Mouse (Mus musculus) MEL (cell line): Measurements from ENCODE around the gene Ocln. TPM values are rescaled to one million over a fixed set of nuclear protein-coding genes. Genes with fewer than 3 reads are reported as not detected.
A peak's percentile ranks its signal among the peaks of the same experiment; 100 is the strongest.
"Not testable (repeated sequence)": the region's sequence is repeated elsewhere in the genome, so short reads cannot be mapped to it uniquely, and the experiment has no call there.

ENCODE experiments used
- DNase-seq: peaks from one replicate; pipeline ENCODE4 v3.0.0; 2011; ENCODE audit warnings: low read depth, low spot score
- H3K27ac ChIP-seq: 2 replicates; pipeline ENCODE4 v1.5.1; 2012; ENCODE audit warnings: low read depth, mild to moderate bottlenecking, control low read depth, low read length, moderate library complexity; ENCODE audit not compliant: control insufficient read depth
- H3K27me3 ChIP-seq, 2 experiments: fragments of 150-350 bp in 1 of 2; sonication (generic) in 1 of 2; 2 replicates each; pipeline ENCODE4 v1.6.1; 2012; ENCODE audit warnings: low read length in 2 of 2, mild to moderate bottlenecking in 2 of 2, improper control_type of control experiment in 1 of 2, moderate library complexity in 1 of 2; ENCODE audit not compliant: insufficient read depth in 2 of 2, control insufficient read depth in 1 of 2
- H3K36me3 ChIP-seq, 2 experiments: 2 replicates each; pipeline ENCODE4 v1.6.1; 2012 to 2014; ENCODE audit warnings: low read length in 2 of 2, improper control_type of control experiment in 1 of 2, inconsistent platforms in 1 of 2, mild to moderate bottlenecking in 1 of 2; ENCODE audit not compliant: insufficient read depth in 2 of 2, control insufficient read depth in 1 of 2
- H3K4me1 ChIP-seq, 2 experiments: fragments of 150-350 bp in 1 of 2; sonication (generic) in 1 of 2; 2 replicates each; pipeline ENCODE4 v1.6.1; 2012; ENCODE audit warnings: low read length in 2 of 2, improper control_type of control experiment in 1 of 2, mild to moderate bottlenecking in 1 of 2; ENCODE audit not compliant: insufficient read depth in 2 of 2, control insufficient read depth in 1 of 2
- H3K4me3 ChIP-seq, 2 experiments: fragments of 150-350 bp in 1 of 2; sonication (generic) in 1 of 2; 2 replicates each; pipeline ENCODE4 v1.5.1; 2012; ENCODE audit warnings: low read depth in 2 of 2, low read length in 2 of 2, mild to moderate bottlenecking in 2 of 2, moderate library complexity in 2 of 2, control low read depth in 1 of 2, improper control_type of control experiment in 1 of 2; ENCODE audit not compliant: control insufficient read depth in 1 of 2, insufficient read depth in 1 of 2
- H3K79me2 ChIP-seq: 2 replicates; pipeline ENCODE4 v1.6.1; 2012; ENCODE audit warnings: mild to moderate bottlenecking, low read length, moderate library complexity; ENCODE audit not compliant: control insufficient read depth, poor library complexity, insufficient read depth
- H3K9ac ChIP-seq: 2 replicates; pipeline ENCODE4 v1.6.1; 2012; ENCODE audit warnings: low read depth, mild to moderate bottlenecking, control low read depth, low read length, moderate library complexity; ENCODE audit not compliant: control insufficient read depth, poor library complexity, severe bottlenecking
- H3K9me3 ChIP-seq: fragments of 150-350 bp; sonication (generic); replicated peaks from 2 replicates; pipeline ENCODE4 v1.6.1; 2012; ENCODE audit warnings: mild to moderate bottlenecking, low read length, improper control_type of control experiment, moderate library complexity; ENCODE audit not compliant: insufficient read depth
- CHD1 ChIP-seq: IDR thresholded peaks from 2 replicates; pipeline ENCODE4 v1.6.1; 2012; ENCODE audit warnings: low read depth, mild to moderate bottlenecking, inconsistent platforms, low read length, improper control_type of control experiment
- CTCF ChIP-seq, 3 experiments: IDR thresholded peaks in 2 of 3; conservative IDR thresholded peaks in 1 of 3; 2 replicates each; pipeline ENCODE4 v1.5.1; 2011 to 2012; ENCODE audit warnings: low read length in 3 of 3, low read depth in 2 of 3, mild to moderate bottlenecking in 2 of 3, improper control_type of control experiment in 1 of 3, inconsistent platforms in 1 of 3, mixed read lengths in 1 of 3, moderate library complexity in 1 of 3; ENCODE audit not compliant: control insufficient read depth in 1 of 3, insufficient read depth in 1 of 3, poor library complexity in 1 of 3, severe bottlenecking in 1 of 3
- KAT2A ChIP-seq: conservative IDR thresholded peaks from 2 replicates; pipeline ENCODE4 v1.6.1; 2012; ENCODE audit warnings: low read depth, low read length, improper control_type of control experiment, inconsistent platforms
- MAFK ChIP-seq: IDR thresholded peaks from 2 replicates; pipeline ENCODE4 v1.6.1; 2011; ENCODE audit warnings: low read depth, mild to moderate bottlenecking, low read length, improper control_type of control experiment, borderline replicate concordance
- MAX ChIP-seq: IDR thresholded peaks from 2 replicates; pipeline ENCODE4 v1.6.1; 2011; ENCODE audit warnings: low read length, improper control_type of control experiment
- TCF12 ChIP-seq: IDR thresholded peaks from 2 replicates; pipeline ENCODE4 v1.6.1; 2014; ENCODE audit warnings: low read depth, mild to moderate bottlenecking, inconsistent platforms, low read length, improper control_type of control experiment, moderate library complexity
- USF1 ChIP-seq: IDR thresholded peaks from 2 replicates; pipeline ENCODE4 v1.6.1; 2014; ENCODE audit warnings: low read depth, mild to moderate bottlenecking, inconsistent platforms, low read length, improper control_type of control experiment, moderate library complexity
- USF2 ChIP-seq, 2 experiments: IDR thresholded peaks; 2 replicates each; pipeline ENCODE4 v1.6.1; 2011 to 2012; ENCODE audit warnings: improper control_type of control experiment in 2 of 2, low read length in 2 of 2, borderline replicate concordance in 1 of 2, inconsistent platforms in 1 of 2, low read depth in 1 of 2, mild to moderate bottlenecking in 1 of 2; ENCODE audit not compliant: insufficient read depth in 1 of 2
- ZMIZ1 ChIP-seq: IDR thresholded peaks from 2 replicates; pipeline ENCODE4 v1.6.1; 2012; ENCODE audit warnings: low read depth, mild to moderate bottlenecking, inconsistent platforms, low read length, improper control_type of control experiment, moderate library complexity
- ZNF384 ChIP-seq: IDR thresholded peaks from 2 replicates; pipeline ENCODE4 v1.6.1; 2012; ENCODE audit warnings: low read depth, mild to moderate bottlenecking, inconsistent platforms, low read length, improper control_type of control experiment
- polyA plus RNA-seq, 2 experiments: library from polyadenylated mRNA; stranded (reverse) in 1 of 2; unstranded in 1 of 2; fragments of >175 nt in 1 of 2; fragments of >200 nt in 1 of 2; gene quantifications; 2 replicates each; pipeline versions ENCODE4 v1.2.1 to v1.2.4; 2012; ENCODE audit warnings: low replicate concordance in 2 of 2, low read depth in 1 of 2; ENCODE audit not compliant: insufficient read length in 2 of 2, insufficient read depth in 1 of 2, missing spikeins in 1 of 2
- total RNA-seq: library from RNA; depleted of rRNA; stranded (reverse); fragments of 300-350 nt; gene quantifications from 2 replicates; pipeline ENCODE4 v1.2.3, GENCODE M21; 2012

Ocln gene
- total and polyA plus RNA-seq, 3 experiments = 0.31 to 0.58 TPM; not detected in 1

DNA sequence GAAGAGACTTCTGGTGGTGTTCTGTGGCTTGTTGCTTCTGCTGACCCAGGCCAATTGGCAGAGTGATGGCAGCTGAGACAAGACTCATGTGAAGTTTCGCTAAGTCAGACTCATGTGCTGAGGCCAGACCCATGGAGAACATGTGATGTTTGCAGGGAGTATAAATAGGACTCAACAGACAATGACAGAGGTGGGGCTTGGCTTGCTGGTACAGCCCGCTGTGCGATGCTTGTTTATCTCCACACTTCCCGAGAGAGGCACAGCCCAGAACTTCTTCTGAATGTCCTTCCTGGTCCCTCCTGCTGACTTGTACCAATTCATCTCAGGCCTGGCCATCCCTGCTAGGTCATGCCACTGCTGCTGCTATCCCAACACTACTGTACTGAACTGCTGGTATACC, 57.2 kb downstream of the Ocln start (continued):
- no peak for TF ChIP-seq TCF12
- no peak for TF ChIP-seq MAX
- no peak for TF ChIP-seq MAFK
- TF ChIP-seq KAT2A = no peak

GRCm38 (mm10) chr13:100494370-100494769, 58.1 kb downstream of the Ocln start:
- H3K27me3 ChIP-seq, H3K4me3 ChIP-seq, H3K27ac ChIP-seq, H3K9ac ChIP-seq, H3K9me3 ChIP-seq: not testable (repeated sequence)
- H3K36me3 ChIP-seq = peaks cover 2 to 16% of the 10 kb centered on the region in 2 experiments; a peak in 3 of 4 replicates
- peak; percentile 37 for DNase-seq
- peak; percentile 19 to 33 (median 32); a peak in 5 of 6 replicates for TF ChIP-seq CTCF (IDR thresholded peaks at IDR 0.05 in 2 of 3, conservative IDR thresholded peaks at IDR 0.05 in 1 of 3; ENCODE audit: control insufficient read depth in 1 of 3, insufficient read depth in 1 of 3, low read depth in 2 of 3, low read length in 3 of 3, poor library complexity in 1 of 3, severe bottlenecking in 1 of 3)
- H3K4me1 ChIP-seq = peaks cover 2 to 14% of the 10 kb centered on the region in 2 experiments; a peak in 3 of 4 replicates
- H3K79me2 ChIP-seq = peaks cover 14% of the 10 kb centered on the region

- H3K4me3 ChIP-seq = peak overlapping the region in 1 of 2 experiments; percentile 20; a peak in 1 of 4 replicates
- no peaks in the 10 kb centered on the region for H3K9me3 ChIP-seq
- peak; percentile 27 for DNase-seq
- peaks cover 14% of the 10 kb centered on the region for H3K79me2 ChIP-seq
- no peak for TF ChIP-seq ZMIZ1
- no peak for TF ChIP-seq MAFK
- no peak for TF ChIP-seq CTCF (IDR thresholded peaks at IDR 0.05 in 2 of 3, conservative IDR thresholded peaks at IDR 0.05 in 1 of 3; ENCODE audit: control insufficient read depth in 1 of 3, insufficient read depth in 1 of 3, low read depth in 2 of 3, low read length in 3 of 3, poor library complexity in 1 of 3, severe bottlenecking in 1 of 3)
- TF ChIP-seq USF1 = peak; percentile 64
- no peak for TF ChIP-seq ZNF384
- TF ChIP-seq USF2 (IDR thresholded peaks at IDR 0.05; ENCODE audit: borderline replicate concordance in 1 of 2, insufficient read depth in 1 of 2, low read depth in 1 of 2, low read length in 2 of 2) = no peak
- TF ChIP-seq KAT2A = no peak
- no peak for TF ChIP-seq CHD1
- H3K9ac ChIP-seq = no peak overlapping the region
- H3K4me1 ChIP-seq = peaks cover 2 to 14% of the 10 kb centered on the region in 2 experiments; a peak in 3 of 4 replicates
- no peak overlapping the region; the same call in 1 of the 2 replicates for H3K27ac ChIP-seq
- H3K36me3 ChIP-seq = peaks cover 10 to 16% of the 10 kb centered on the region in 2 experiments
- no peaks in the 10 kb centered on the region for H3K27me3 ChIP-seq
Measured at GRCm38 (mm10) chr13:100493313-100493712, 59.2 kb downstream of the Ocln start.
